Mouse (Mus musculus): Measurements from ENCODE around the gene Orai1.

Orai1 gene

DNA sequence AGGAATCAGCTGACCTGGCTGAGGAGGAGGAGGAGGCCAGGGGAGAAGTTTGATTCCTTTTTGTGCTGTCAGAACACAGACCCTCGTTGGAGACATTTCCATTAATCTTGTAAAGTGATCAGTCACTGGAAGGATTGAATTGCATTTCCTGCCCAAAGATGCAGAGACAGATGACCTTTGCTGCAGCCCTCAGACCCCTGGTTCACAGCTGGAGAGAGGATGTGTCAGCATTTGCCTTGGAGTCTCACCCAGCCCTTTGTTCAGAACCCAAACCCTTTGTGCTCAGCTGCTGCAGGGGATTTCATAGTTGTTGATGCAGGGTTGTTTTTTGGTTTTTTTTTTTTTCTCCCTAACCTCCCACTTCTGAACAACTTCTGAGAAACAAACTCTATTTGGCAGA is 20.0 kb upstream of the Orai1 start:
- no peak for DNase-seq (ENCODE audit: low read depth, low spot score)

DNA sequence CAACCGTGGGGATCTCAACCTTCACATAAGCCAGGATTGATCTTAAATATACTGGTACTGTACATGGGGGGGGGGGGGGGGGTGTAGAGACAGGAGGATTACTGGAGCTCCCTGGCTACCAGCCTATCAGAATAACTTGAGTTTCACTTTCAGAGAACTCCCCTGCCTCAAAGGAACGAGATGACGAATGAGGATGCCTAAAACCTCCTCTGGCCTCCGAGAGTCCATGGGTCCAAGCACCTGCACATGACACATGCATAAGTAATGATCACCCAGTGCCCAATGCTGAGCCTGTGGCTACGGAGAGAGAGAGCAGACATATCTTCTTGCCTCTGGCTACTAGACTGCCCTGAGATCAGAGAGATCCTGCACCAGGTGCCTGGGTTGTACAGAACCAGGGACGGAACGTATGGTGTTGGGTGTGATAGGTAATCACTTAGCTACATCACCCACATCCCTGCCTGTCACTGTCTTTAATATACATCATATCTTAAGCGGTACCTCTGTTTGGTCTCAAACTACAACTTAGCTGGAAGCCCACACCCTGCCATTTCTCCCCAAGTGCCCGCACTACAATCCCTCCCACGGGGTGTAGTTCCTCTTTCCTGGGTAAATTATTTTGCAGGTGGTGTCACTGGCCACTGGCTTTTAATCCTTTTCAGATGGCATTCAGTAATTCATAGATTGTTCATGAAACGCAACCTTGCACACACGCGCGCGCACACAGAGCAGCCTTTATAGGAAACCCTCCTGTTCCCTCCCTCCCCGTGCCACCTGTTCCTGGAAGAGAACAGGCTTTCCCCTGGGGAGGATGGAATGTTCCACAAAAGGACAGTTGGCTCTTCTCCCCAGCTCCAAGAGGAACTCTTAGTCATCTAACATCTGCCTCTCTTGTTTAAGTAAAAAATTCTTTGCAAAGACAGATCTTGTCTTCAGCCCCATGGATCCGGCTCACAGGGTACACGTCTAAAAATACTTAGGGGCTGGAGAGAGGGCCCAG is 17.4 kb upstream of the Orai1 start:
- DNase-seq (ENCODE audit: low read depth, low spot score): no peak

DNA sequence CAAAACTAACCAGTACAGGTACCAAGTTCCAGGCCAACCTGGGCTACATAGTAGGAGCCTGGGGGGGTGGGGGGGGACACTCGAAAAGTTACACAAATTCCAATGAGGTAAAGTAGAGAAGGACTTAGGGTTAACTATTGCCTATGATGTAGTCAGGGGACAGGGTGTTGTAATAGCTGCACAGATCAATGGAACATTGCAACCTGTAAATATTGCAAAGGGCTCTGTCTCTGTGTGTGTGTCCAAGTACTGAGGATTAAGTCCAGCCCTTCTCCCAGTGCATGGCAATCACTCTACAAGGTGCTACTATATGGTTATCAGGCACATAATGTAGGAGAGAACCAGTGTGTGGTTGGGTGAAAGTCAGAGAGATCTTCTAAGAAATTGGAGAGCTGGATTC is 14.0 kb upstream of the Orai1 start:
- no peak for DNase-seq (ENCODE audit: low read depth, low spot score)

DNA sequence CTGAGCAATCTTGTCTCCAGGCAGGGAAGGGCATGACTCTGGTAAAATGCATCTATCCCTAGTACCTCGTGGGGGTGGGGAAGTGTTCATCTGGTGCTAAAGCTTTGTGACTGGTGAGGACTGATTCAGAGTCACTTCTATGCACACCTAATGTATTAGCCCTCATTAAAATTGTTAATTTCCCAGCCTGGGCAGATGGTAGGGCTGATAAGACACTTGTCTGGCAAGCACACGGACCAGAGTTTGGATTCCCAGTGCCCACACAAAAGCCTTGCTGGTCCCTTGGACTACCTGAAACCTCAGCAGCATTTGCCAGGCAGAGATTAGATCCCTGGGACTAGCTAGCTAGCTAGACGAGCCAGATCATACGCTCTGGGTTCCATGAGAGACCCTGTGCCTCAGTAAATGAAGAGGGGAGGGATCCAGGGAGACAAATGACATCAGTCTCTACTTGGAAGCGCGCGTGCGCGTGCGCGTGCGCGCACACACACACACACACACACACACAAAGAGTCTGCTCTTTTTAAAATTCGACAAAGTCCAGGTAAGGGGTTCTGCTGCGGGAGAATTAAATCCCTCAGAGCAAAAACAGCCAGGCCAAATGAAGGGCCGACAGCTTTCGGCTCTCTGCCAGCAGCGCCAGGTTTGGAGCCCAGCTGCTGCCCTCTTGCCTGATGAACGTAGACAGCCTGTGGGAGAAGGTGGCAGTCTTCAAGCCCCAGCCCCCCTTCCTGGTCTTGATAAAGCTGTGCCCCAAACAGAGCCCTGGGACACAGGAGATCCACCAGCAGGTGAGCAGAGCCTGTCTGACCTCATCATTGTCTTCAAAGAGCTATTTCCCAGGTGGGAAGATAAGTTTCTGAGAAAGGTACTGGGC is 8.9 kb upstream of the Orai1 start:
- DNase-seq (ENCODE audit: low read depth, low spot score): no peak

DNA sequence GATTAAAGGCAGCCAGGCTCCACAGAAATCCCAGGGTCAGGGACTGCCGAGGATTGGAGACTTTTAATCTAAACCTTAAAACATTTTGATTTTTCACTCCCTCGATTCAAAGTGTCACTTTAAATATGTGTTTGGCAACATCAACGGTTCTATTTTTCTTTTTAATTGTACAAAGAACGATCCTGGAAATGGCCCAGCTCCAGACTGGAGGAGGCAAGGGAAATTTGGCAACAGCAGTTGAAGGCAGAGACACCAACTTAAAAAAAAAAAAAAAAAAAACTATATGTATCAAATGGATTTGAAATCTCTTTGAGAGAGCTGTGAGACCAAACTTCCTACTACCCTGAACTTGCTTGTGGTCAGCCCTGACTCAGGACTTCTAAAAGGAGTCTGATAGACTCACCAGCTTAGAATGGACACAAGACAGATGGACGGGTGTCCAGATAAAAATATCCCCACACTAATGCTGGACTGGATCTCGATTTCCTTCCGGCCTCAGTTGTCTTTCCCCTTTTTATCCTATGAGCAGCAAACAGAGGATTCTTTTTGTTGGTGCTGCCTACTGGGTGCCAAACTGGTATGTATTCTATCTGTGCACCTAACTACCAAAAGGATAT is 5.9 kb upstream of the Orai1 start:
- no peak for DNase-seq (ENCODE audit: low read depth, low spot score)

DNA sequence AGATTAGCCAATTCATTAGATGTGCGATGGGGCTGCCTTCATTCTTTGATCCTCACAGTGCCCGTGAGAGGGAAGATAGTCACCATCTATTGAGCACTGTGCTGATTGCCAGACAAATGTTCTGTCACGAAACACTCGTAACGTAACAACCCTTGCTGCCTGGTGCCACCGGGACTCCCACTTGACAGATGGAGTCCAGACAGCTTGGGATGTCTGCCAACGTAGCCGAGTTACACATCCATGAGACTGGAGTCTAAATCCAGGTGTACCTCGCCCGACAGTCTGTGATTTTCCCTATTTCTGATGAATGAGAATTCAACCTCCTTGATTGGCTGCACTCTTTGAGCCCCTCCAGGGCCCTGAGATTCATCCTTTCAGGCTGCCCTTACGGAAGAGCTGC is 5.0 kb upstream of the Orai1 start:
- DNase-seq (ENCODE audit: low read depth, low spot score): no peak

DNA sequence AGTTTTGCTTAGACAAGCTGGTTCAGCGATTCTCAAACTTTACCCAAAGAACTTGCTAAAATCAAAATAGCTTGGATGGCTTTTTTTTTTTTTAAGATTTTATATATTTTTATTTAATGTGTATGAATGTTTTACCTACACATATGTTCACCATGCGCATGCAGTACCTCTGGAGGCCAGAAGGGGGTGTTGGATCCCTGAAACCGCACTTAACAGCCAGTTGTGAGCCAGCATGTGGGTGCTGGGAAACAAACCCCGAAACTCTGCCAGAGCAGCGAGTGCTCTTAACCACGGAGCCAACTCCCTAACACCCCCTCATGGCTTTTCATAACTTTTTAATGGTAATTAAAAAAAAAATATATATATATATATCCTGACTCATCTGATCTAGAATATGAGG is 4.1 kb upstream of the Orai1 start:
- no peak for DNase-seq (ENCODE audit: low read depth, low spot score)

DNA sequence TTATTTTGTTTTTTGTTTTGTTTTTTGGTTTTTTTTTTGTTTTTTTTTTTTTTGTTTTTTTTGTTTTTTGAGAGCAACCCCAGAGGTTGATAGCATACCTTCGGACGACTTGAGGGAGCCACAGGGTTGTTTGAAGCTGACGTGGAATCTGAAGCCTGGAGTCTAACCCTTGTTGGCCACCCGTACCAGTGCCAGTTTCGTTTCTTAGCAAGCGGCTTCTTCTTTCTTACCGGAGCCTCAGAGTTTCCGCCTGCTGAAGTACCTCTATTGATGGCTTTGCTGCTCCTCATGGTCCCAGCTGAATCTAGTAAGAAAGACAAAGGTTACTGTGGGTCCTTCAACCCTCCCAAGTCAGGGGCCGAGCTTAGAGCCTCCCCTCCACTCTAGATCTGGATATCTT is 3.2 kb upstream of the Orai1 start:
- no peak for DNase-seq (ENCODE audit: low read depth, low spot score)

DNA sequence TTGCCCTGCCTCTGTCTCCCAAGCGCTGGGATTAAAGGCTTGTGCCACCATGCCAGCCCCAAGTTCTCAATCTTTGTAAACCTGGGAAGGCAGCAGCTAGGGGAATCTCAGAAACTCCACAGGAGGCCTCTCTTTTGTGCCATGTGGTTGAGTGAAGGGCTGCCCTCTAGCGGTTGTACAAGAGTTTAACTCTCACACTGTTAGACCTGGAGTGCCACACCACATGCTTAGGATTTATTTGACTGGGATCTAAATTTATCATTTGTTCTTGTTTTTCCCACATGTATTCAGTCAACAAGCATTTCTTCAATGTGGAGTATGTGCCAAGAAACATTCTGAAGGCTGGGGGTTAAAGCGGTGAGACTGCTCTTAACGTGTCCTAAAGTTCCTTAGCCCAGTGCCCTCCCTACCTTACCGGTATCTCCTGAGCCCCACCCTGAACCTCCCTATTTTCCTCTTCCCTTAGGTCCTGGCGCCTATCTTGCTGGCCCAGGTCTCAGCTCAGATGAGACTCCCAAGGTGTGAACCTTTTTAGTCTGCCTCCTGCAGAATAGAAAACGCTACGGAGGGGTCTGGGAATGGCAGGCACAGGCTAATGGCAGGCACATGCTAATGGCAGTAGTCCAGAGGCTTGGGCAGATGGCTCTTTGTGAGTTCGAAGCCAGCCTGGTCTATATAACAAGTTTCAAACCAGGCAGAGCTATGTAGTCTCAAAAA is 1.1 kb upstream of the Orai1 start:
- DNase-seq (ENCODE audit: low read depth, low spot score): peak; percentile 68

DNA sequence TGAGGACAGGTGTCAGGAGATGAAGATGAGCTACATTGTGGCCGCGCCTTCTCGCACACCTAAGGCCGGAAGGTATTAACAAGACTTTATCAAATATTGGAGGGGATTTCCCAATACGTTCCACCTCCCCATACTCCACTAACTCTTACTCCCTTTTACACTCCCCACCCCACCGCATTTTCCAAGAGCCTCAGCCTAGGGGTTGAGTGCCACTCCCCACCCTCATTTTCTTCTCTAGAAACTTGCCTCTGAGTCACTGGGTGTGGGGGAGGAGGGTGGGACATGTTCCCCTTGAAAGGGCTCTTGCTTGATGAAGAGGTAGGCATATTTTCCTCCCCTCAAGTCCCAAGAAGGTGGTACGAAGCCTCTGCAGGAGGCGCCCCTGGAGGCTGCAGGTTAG is 1.0 kb downstream of the Orai1 start:
- DNase-seq (ENCODE audit: low read depth, low spot score): no peak

DNA sequence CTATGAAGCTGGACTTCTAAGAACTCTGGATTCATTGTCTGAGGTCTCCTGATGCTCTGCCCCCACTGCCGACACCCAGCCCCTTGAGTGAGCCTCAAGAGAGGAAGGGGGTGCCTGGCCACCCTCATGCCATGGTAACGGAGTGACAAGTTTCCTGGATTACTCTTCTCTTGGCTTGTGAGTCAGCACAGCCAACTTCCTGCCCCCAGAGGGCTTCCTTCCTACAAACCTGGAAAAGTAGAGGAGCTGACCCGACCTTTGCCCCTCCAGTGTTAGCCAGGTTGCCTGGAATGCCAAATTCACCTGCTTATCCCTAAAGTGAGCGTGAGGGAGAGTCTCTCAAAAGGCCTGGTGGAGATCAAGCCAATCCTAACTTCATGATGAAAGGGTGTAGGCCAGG is 2.6 kb downstream of the Orai1 start:
- DNase-seq (ENCODE audit: low read depth, low spot score): no peak

DNA sequence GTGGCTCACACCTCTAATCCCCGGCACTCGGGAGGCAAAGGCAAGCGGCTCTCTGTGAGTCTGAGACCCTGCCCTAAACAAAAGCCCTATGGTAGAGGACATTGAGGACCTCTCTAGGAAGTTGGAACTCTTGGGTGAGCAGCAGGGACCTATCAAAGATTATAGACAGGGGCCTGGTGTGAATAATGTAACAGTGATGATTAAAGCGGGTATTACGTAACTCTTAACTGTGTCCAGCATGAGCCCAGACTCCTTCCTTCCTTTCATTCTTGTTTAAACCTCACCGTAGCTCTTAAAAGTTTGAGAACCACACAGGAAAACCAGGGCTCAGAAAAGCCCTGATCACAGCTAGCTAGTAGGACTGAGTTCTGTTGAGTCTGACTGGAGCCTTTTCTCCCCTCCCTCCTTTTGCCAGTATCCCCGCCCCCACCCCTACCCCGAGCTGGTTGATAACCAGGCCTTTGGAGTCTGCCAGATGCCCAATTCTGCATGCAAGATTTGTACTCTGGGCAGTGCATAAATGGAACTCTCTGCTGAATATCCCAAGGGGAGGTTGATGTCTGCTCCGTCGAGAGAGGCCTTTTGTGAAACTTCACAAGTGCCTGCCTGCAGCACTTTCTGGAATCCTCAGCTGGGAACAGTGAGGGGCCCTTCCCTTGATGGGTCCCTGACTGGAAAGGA is 4.6 kb downstream of the Orai1 start:
- DNase-seq (ENCODE audit: low read depth, low spot score): no peak

DNA sequence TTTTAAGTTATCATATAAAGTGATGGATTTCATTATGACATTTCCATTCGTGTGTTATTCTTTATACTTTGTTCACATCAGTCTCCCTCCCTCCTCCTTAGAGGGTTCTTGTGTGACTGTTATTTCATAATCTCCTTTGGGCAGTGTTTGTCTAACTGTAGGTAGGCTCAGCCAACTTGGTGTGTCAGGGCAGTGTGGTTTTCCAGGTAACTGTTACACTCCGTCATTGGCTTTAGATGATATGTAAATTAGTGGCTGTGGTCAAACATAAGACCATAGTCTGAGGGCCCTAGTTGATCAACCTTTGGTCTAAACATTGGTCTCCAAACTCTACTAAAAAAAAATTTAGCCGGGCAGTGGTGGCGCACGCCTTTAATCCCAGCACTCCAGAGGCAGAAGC is 5.6 kb downstream of the Orai1 start:
- DNase-seq (ENCODE audit: low read depth, low spot score): no peak

DNA sequence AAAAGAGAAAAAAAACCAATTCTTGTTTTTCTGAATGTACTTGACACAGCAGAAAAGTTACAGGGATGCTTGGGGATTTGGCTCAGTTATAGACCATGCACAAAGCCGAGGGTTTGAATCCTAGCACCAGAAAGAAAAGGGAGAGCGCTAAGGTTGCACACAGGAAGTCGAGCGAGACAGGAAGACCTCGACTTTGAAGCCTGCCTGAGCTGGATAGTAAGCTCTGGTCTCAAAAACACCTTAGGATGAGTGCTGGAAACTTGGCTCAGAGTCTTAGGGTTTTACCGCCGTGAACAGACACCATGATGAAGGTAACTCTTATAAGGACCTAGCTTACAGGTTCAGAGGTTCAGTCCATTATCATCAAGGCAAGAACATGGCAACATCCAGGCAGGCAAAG is 6.6 kb downstream of the Orai1 start:
- no peak for DNase-seq (ENCODE audit: low read depth, low spot score)

DNA sequence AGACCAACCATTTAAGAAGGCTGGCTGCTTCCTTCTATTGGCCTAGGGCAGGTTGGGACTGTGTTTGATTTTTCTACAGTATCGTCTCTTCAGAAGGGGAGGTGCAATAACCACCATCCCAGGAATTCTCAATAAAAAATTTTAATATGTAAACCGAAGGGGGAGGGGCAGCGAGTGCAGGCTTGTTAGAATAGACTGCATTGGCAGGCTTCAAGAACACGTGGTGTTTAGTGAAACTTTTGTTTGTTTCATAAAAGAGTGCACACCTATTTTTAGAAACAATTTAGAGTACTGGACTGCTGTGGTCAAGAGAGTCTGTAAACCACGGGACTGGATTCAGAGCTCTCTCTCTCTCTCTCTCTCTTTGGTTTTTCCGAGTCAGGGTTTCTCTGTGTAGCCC is 8.2 kb downstream of the Orai1 start:
- DNase-seq (ENCODE audit: low read depth, low spot score): no peak

DNA sequence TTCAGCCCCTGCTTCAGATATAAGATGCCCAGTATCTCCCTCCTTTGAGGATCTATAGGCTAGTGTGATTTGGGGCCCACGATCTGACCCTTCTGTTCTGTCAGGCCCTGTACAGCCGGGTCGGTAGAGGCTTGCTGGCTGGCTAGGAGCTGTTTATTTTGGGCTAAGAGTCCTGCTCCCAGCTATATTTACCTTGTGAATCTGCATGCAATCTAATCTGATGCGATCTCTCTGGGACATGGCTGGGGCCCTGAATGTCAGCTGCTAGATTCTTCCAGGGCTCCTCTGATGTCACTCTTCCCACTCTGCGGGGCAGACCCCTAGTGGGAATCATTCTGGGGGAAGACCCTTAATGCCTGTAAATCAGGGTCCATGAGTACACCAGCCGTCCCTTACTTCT is 9.4 kb downstream of the Orai1 start:
- DNase-seq (ENCODE audit: low read depth, low spot score): no peak

DNA sequence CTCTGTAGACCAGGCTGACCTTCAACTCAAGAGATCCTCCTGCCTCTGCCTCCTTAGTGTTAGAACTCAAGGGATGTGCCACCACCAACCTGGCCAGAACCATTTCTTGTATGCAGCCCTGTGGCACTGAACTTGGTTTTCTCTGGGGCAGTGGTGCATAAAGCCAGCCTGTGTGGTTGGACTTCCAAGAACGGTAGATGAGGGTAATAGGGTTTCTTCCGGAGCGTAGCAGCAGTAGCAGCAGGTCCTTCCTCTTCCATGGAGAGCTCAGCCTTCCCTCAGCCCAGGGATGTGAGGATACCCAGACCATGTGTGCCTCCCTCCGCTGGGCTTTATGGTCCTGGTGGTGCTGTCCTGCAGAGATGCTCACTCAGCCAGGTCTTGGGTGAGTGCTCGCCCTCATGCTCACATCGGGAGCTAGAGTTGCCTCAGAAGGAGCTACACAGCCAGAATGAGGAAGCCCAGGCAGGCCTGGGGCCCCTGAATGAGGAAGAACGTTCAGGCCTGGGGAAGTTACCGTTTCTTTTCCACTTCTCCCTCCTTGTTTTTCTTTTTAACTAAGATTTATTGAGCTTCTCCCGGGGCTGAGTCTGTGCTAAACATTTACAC is 10.2 kb downstream of the Orai1 start:
- no peak for DNase-seq (ENCODE audit: low read depth, low spot score)

DNA sequence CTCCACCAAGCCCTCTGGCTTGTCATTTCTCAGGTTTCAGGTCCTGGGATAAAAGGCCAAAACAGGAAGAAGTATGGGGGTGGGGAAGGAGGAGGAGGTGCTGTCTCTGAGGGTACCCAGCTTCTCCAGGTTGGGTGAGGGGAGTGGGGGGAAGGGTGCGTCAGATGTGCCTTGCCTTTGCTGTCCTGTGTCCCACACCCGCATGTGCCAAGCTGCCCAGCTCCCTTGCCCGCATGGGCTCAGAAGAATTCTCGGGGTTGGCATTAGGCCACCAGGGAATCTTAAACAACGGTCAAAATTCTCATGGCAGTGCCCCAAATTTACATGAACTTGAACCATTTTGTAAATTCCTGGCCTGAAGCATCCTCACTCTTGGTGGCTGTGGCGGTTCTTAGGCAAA is 11.5 kb downstream of the Orai1 start:
- no peak for DNase-seq (ENCODE audit: low read depth, low spot score)

DNA sequence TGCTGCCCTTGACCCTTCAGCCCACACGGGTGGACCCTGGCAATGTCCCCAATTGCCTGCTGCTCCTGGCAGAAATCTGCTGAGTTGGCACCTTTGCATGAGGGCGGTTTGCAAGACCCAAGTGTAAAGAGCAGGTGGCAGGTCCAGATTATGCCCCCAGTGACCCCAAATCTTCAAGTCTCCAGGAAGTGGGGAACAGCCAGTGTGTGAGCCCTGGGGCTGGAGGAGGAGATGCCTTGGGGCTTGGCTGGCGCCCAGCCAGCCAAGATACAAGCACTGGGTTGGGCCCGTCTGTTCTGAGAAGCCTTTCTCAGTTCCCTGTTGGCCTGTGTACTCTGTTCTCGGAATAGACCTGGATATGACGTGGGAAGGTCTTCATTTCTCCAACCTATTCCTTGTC is 12.6 kb downstream of the Orai1 start:
- no peak for DNase-seq (ENCODE audit: low read depth, low spot score)

DNA sequence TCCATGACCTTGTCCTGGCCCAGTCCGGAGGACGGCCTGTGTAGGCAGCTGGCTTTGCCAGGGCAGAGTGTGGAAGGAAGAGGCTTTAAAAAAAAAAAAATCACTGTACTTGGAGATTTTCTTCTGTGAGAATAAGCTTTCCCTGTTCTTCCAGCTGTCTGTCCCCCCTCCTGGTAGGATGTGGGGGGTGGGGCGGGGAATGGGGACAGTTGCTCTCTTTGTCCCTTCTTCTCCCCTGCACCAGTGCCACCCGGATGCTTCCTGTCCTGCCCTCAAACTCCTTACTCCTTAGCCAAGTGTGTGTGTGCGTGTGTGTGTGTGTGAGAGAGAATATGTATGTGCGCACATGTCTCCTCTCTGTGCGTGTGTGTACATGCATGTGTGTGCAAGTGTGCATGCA is 14.9 kb downstream of the Orai1 start:
- DNase-seq (ENCODE audit: low read depth, low spot score): no peak

DNA sequence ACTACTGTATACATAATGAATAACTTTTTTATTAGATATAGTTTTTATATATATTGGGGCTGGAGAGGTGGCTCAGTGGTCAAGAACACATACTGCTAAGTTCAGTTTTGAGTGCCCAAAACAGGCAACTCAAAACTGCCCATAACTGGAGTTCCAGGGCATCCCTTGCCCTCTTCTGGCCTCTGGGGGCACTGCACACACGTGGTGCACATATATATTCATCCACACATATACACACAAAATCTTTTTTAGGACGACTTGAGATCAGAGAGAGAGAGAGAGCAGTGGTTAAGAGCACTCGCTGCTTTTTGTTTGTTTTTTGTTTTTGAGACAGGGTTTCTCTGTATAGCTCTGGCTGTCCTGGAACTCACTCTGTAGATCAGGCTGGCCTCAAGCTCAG is 16.4 kb downstream of the Orai1 start:
- DNase-seq (ENCODE audit: low read depth, low spot score): no peak

Data from embryo, embryonic 11.5 days (tissue).